Mouse (Mus musculus) limb, embryonic 12.5 days (tissue): ENCODE data around the gene Cga. TPM values are rescaled to one million over a fixed set of nuclear protein-coding genes. Genes with fewer than 3 reads are reported as not detected.
A peak's percentile ranks its signal among the peaks of the same experiment; 100 is the strongest.
"Not testable (repeated sequence)": the region's sequence is repeated elsewhere in the genome, so short reads cannot be mapped to it uniquely, and the experiment has no call there.

Experiments
- ATAC-seq: fragments of 200-750 bp; cut with Nextera tagmentation; 2 replicates; pipeline ENCODE4 v1.8.0; 2017; ENCODE audit warnings: low read depth, moderate TSS enrichment; ENCODE audit not compliant: insufficient number of reproducible peaks, insufficient read depth, low FRiP score, low TSS enrichment
- H3K27ac ChIP-seq: fragments of 300-500 bp; sonication (generic); 2 replicates; pipeline ENCODE4 v1.5.1; 2016; ENCODE audit warnings: mild to moderate bottlenecking, moderate library complexity
- H3K27me3 ChIP-seq: fragments of 300-500 bp; sonication (generic); 2 replicates; pipeline ENCODE4 v1.6.1; 2016; ENCODE audit warnings: mild to moderate bottlenecking, moderate library complexity
- H3K36me3 ChIP-seq: fragments of 300-500 bp; sonication (generic); 2 replicates; pipeline ENCODE4 v1.6.1; 2016; ENCODE audit warnings: mild to moderate bottlenecking, moderate library complexity
- H3K4me1 ChIP-seq: fragments of 300-500 bp; sonication (generic); replicated peaks from 2 replicates; pipeline ENCODE4 v1.6.1; 2016
- H3K4me2 ChIP-seq: fragments of 300-500 bp; sonication (generic); 2 replicates; pipeline ENCODE4 v1.6.1; 2016; ENCODE audit warnings: mild to moderate bottlenecking, moderate library complexity
- H3K4me3 ChIP-seq: fragments of 300-500 bp; sonication (generic); replicated peaks from 2 replicates; pipeline ENCODE4 v1.5.1; 2016; ENCODE audit warnings: mild to moderate bottlenecking
- H3K9ac ChIP-seq: fragments of 300-500 bp; sonication (generic); replicated peaks from 2 replicates; pipeline ENCODE4 v1.6.1; 2016; ENCODE audit warnings: mild to moderate bottlenecking, moderate library complexity
- H3K9me3 ChIP-seq: fragments of 300-500 bp; sonication (generic); 2 replicates; pipeline ENCODE4 v1.6.1; 2016; ENCODE audit warnings: mild to moderate bottlenecking, moderate library complexity
- WGBS: fragments of 180-500 bp; shearing (Covaris S2); methylation state at CpG from one replicate; pipeline ENCODE4 v1.1.7; 2016; 5-methylcytosine and 5-hydroxymethylcytosine counted together
- polyA plus RNA-seq: library from polyadenylated mRNA; unstranded; fragments of >200 nt; fragmentation: Nextera tagmentation; extraction: Ambion mirVana; gene quantifications from 2 replicates; pipeline ENCODE4 v1.2.1, GENCODE M21; 2016

Cga gene
- polyA plus RNA-seq, 1 experiment from 2014 or later, result not detected

DNA sequence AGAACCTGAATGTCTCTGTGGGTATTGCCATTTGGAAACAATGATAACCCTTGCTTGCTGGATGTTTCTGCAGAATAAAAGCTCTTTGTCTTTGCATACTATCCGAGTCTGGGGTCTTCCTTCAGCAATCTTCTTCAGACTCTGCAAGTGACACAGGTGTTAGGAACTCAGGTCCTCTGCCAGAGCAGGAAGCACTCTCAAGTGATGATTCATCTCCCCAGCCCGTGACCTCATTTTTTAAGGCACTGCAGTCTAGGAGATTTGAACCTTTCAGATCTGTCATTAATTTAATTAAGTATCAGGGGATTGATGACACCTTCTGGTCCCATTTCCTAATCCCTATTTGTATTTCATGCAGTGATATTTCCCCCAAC, 3.8 kb upstream of the Cga start:
- Histone ChIP-seq H3K27ac (no peak overlapping the region), H3K27me3 (peaks cover 28% of the 10 kb centered on the region), H3K9me3 (no peaks in the 10 kb centered on the region), H3K36me3 (no peaks in the 10 kb centered on the region), H3K9ac (no peak overlapping the region), H3K4me1 (peaks cover 6% of the 10 kb centered on the region; the same call in 1 of the 2 replicates), H3K4me2 (no peak overlapping the region), H3K4me3 (no peak overlapping the region)
- no peak for ATAC-seq
- WGBS, result 16% methylated on average over 2 of the region's 2 CpGs

DNA sequence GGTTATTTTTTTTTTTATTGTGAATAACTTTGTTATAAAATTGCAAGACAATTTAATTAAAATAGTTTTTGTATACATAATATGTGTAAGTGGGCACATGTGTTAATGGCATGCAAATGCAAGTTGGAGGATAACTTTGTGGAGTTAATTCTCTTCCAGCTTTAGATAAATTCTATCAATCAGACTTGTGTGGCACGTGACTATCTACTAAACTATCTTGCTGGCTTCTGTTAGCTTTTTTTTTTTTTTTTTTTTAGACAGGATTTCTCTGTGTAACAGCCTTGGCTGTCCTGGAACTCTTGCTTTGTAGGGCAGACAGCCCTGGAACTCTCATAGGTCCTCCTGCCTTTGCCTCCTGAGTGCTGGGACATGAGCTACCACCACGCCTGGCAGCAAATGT, 4.9 kb downstream of the Cga start:
- 58% methylated on average over 2 of the region's 2 CpGs for WGBS
- no peaks in the 10 kb centered on the region for H3K27me3 ChIP-seq
- H3K4me3 ChIP-seq, result no peak overlapping the region

DNA sequence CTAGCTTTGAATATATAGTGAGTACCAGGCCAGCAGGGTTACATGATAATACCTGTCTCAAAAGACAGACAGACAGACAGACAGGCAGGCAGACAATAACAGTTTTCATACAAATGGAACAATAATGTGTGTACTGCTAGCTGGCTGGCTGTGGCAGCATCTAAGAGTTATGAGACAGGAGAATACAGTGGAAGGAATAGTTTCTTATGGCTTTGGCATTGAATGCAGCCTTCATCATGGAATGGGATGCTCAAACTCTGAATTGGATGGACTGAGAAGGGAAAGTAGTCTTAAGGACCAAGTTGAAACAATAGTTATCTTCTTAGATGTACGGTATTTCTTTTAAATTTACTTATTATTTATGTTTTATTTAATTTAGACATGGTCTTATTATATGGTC, 5.7 kb downstream of the Cga start:
- no peak overlapping the region for H3K27ac ChIP-seq
- ATAC-seq, result no peak
- no peaks in the 10 kb centered on the region for H3K27me3 ChIP-seq
- H3K9ac ChIP-seq, result no peak overlapping the region
- WGBS, result 91% methylated on average over 1 of the region's 1 CpGs
- H3K9me3 ChIP-seq, result no peaks in the 10 kb centered on the region
- no peak overlapping the region for H3K4me2 ChIP-seq
- no peaks in the 10 kb centered on the region for H3K36me3 ChIP-seq
- no peaks in the 10 kb centered on the region for H3K4me1 ChIP-seq
- H3K4me3 ChIP-seq, result no peak overlapping the region

More for the DNA sequence above, 4.9 kb downstream of the Cga start:
- H3K9me3 ChIP-seq, result no peaks in the 10 kb centered on the region
- ATAC-seq, result no peak
- no peak overlapping the region for H3K27ac ChIP-seq
- H3K36me3 ChIP-seq, result no peaks in the 10 kb centered on the region
- H3K9ac ChIP-seq, result no peak overlapping the region
- H3K4me1 ChIP-seq, result no peaks in the 10 kb centered on the region
- H3K4me2 ChIP-seq, result no peak overlapping the region

DNA sequence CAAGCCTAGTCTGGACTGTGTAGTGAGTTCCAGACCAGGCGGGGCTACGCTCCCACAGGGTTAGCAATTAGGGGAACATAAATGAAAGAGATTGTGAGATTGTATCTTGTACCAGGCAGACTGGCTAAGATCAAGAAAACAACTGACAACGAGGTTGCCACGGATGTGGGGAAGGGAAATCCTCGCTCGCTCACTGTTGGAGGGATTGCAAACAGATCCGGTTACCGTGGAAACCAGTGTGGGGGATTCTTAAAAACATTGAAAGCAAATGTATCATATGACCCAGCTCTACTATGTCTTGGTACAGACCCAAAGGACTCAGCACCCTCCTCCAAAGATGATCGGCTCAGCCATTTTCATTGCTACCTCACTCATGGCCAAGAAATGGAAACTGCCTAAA, 6.6 kb downstream of the Cga start:
- no peak overlapping the region for H3K9ac ChIP-seq
- no peak overlapping the region for H3K27ac ChIP-seq
- 64% methylated on average over 9 of the region's 9 CpGs for WGBS
- no peaks in the 10 kb centered on the region for H3K9me3 ChIP-seq
- H3K4me2 ChIP-seq, result no peak overlapping the region
- no peak overlapping the region for H3K4me3 ChIP-seq
- H3K36me3 ChIP-seq, result no peaks in the 10 kb centered on the region
- H3K27me3 ChIP-seq, result no peaks in the 10 kb centered on the region
- no peak for ATAC-seq
- H3K4me1 ChIP-seq, result no peaks in the 10 kb centered on the region

DNA sequence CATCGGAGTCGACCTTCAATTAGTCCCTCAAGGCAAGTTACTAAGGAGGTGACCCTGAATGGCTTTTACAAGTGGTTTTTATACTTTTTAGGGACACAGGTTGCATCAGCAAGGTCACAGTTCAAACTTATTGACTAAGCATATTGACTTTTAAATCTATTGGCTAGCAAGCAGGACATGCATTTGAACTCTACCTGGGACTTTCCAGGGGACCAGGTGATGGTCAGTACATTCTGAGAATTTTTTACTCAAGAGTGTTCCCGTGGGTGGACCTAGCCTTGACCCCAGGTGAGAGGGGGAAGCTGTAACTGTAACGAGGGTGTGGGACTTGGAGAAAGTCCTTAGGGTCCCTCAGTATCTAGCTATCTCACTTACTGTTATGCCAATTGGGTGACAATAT, 7.6 kb downstream of the Cga start:
- H3K4me3 ChIP-seq, result no peak overlapping the region
- ATAC-seq, result no peak
- no peak overlapping the region for H3K9ac ChIP-seq
- no peaks in the 10 kb centered on the region for H3K9me3 ChIP-seq
- no peaks in the 10 kb centered on the region for H3K4me1 ChIP-seq
- WGBS, result 82% methylated on average over 4 of the region's 4 CpGs
- no peaks in the 10 kb centered on the region for H3K27me3 ChIP-seq
- H3K36me3 ChIP-seq, result no peaks in the 10 kb centered on the region
- H3K27ac ChIP-seq, result no peak overlapping the region
- H3K4me2 ChIP-seq, result no peak overlapping the region

DNA sequence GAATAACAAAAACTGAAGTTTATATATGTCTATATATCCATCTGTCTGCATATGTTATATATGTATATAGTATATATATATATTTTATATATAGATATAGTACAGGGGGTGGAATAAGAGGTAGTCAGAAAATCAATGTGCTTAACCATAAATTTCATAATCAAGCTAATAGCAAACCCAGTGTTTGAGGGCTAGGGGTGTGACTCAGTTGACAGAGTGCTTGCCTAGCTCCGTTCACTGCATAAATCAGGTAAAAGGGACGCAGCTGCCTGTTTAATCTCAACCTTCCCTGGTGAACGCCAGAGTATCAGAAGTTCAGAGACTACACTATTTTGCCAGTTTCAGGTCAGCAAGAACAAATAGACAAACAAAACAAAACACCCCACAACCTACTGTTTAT, 8.0 kb downstream of the Cga start:
- H3K4me2 ChIP-seq, H3K36me3 ChIP-seq, H3K4me1 ChIP-seq, ATAC-seq, H3K27ac ChIP-seq, H3K9ac ChIP-seq, H3K9me3 ChIP-seq, H3K27me3 ChIP-seq, H3K4me3 ChIP-seq: not testable (repeated sequence)
- WGBS, result 52% methylated on average over 3 of the region's 3 CpGs

DNA sequence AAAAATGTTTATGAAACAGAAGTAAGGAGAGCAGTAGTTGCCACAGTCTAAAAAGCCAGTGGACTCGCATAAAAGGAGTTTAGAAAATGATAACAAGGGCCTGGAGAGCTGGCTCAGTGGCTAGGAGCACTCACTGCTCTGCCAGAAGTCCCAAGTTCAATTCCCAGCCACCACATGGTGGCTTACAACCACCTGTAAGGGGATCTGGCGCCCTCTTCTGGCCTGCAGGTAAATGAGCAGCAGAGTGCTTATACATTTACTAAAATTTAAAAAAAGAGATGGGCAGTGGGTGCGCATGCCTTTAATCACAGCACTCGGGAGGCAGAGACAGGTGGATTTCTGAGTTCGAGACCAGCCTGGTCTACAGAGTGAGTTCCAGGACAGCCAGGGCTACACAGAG, 11.8 kb downstream of the Cga start:
- no peak for ATAC-seq
- H3K36me3 ChIP-seq, result no peaks in the 10 kb centered on the region
- no peaks in the 10 kb centered on the region for H3K27me3 ChIP-seq
- no peaks in the 10 kb centered on the region for H3K4me1 ChIP-seq
- WGBS, result 59% methylated on average over 5 of the region's 5 CpGs
- H3K9me3 ChIP-seq, result no peaks in the 10 kb centered on the region
- no peak overlapping the region for H3K27ac ChIP-seq
- H3K9ac ChIP-seq, result no peak overlapping the region
- no peak overlapping the region for H3K4me3 ChIP-seq
- H3K4me2 ChIP-seq, result no peak overlapping the region

DNA sequence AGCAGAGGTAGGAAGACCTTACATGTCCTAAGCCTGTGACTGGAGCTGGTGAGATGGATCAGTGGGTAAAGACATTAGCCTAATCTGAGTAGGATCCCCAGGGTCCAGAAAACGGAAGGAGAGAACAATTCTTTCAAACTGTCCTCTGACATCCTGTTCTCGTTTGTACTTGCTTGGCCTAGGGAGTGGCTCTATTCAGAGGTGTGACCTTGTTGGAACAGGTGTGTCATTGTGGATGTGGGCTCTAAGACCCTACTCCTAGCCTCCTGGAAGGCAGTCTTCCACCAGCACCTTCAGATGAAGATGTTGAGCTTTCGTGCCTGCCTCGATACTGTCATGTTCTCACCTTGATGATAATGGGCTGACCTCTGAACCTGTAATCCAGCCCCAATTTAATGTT, 12.6 kb downstream of the Cga start:
- Histone ChIP-seq H3K4me2 (no peak overlapping the region), H3K9ac (no peak overlapping the region), H3K4me1 (no peaks in the 10 kb centered on the region), H3K27ac (no peak overlapping the region), H3K4me3 (no peak overlapping the region), H3K36me3 (no peaks in the 10 kb centered on the region), H3K9me3 (no peaks in the 10 kb centered on the region), H3K27me3 (no peaks in the 10 kb centered on the region)
- 76% methylated on average over 4 of the region's 4 CpGs for WGBS
- no peak for ATAC-seq

DNA sequence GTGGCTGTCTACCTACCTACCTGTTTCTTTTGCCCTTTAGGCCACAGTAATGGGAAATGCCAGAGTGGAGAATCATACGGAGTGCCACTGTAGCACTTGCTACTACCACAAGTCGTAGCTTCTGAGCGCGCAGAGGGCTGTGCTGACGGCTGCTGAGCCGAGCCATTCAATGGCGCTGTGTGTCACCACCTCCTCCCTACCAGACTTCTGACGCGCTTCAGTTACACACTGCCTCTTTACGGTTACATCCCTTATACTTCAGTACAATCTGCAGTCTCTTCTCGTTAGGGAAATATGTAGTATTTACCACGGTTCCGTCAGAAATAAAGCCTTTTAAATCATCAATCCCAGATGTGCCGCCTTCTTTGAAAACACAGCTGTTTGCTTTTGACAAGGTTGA, 13.4 kb downstream of the Cga start:
- Histone ChIP-seq H3K9ac (no peak overlapping the region), H3K4me1 (no peaks in the 10 kb centered on the region), H3K4me2 (peak overlapping the region; percentile 17; the same call in 1 of the 2 replicates), H3K27me3 (no peaks in the 10 kb centered on the region), H3K9me3 (no peaks in the 10 kb centered on the region), H3K36me3 (no peaks in the 10 kb centered on the region), H3K27ac (no peak overlapping the region), H3K4me3 (no peak overlapping the region)
- WGBS, result 32% methylated on average over 14 of the region's 14 CpGs
- no peak for ATAC-seq

DNA sequence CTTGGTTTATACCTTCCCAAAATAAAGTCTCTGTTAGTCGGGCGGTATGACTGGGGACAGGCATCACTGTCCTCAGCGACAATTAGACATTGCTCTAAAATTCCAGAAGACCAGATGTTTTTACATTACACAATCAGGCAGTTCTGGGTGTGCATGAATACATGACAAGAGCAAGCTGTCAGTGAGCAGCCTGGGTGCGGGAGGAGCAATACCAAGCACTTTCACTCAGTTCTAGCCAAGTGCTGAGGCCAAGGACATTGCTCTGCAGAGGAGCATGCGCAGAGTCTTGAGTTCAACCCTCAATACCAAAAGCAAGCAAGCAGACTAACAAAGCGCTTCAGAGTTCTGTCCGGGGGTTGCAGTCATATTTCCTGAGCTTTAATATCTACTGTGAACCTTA, 14.5 kb downstream of the Cga start:
- Histone ChIP-seq H3K27ac (no peak overlapping the region), H3K9ac (no peak overlapping the region), H3K4me1 (no peaks in the 10 kb centered on the region), H3K4me3 (no peak overlapping the region), H3K27me3 (no peaks in the 10 kb centered on the region), H3K9me3 (no peaks in the 10 kb centered on the region), H3K36me3 (no peaks in the 10 kb centered on the region), H3K4me2 (no peak overlapping the region)
- ATAC-seq, result no peak
- WGBS, result 91% methylated on average over 7 of the region's 7 CpGs

DNA sequence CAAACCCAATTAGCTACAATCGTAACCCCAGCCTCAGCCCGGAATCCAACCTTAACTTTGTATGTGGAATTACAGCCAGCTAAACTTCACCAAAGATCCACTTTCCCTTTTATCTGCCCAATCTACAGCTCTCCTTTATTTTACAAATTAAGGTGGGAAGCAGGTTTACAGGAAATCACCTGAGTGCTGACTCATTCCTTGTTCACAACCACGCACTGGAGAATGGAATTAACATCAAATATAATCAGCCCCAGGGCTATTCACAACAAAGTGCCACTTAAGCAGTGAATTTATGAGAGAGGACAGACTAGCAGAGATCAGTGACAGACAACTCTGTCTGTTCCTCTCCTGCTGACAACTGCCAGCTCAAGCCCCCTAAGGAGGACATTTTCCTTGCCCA, 17.8 kb downstream of the Cga start:
- Histone ChIP-seq H3K27me3 (no peaks in the 10 kb centered on the region), H3K27ac (no peak overlapping the region), H3K36me3 (no peaks in the 10 kb centered on the region), H3K4me1 (no peaks in the 10 kb centered on the region), H3K4me3 (no peak overlapping the region), H3K9me3 (no peaks in the 10 kb centered on the region), H3K4me2 (no peak overlapping the region), H3K9ac (no peak overlapping the region)
- WGBS, result 48% methylated on average over 3 of the region's 3 CpGs
- no peak for ATAC-seq

DNA sequence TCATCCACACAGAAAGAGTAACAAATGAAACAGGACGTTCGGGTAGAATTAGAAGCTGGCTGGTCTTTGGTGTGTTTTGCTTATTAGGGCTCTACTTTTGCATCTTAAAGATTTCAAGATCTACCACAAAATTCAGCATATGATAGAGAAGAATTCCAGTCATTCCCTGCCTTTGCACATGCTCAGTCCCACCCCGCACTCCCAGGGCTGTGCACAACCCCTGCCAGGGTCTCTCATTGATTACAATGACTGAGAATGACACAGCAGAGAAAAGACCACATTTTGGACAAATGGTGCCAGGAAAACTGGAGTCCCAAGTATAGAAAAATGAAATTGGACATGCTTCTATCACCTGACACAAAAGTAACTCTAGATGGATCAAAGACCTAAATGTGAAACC, 18.6 kb downstream of the Cga start:
- 79% methylated on average over 3 of the region's 3 CpGs for WGBS
- no peak overlapping the region for H3K4me3 ChIP-seq
- H3K9ac ChIP-seq, result no peak overlapping the region
- H3K27ac ChIP-seq, result no peak overlapping the region
- 0 out of 2 replicates have a peak, but pooled peaks cover under 1% of the 10 kb centered on the region for H3K4me1 ChIP-seq
- no peak overlapping the region for H3K4me2 ChIP-seq
- no peaks in the 10 kb centered on the region for H3K36me3 ChIP-seq
- H3K9me3 ChIP-seq, result no peaks in the 10 kb centered on the region
- ATAC-seq, result no peak
- no peaks in the 10 kb centered on the region for H3K27me3 ChIP-seq
